Mouse (Mus musculus) liver, embryonic 15.5 days (tissue): ENCODE measurements around the gene Nsun7. TPM values are rescaled to one million over a fixed set of nuclear protein-coding genes. Genes with fewer than 3 reads are reported as not detected.

ENCODE experiments used
- ATAC-seq: fragments of 200-750 bp; cut with Nextera tagmentation; 2 replicates; pipeline ENCODE4 v1.8.0; 2017; ENCODE audit warnings: moderate number of reproducible peaks, mild to moderate bottlenecking, moderate library complexity; ENCODE audit not compliant: insufficient read depth
- H3K27ac ChIP-seq: fragments of 300-500 bp; sonication (generic); replicated peaks from 2 replicates; pipeline ENCODE4 v1.5.1; 2015; ENCODE audit warnings: mild to moderate bottlenecking, inconsistent platforms
- H3K27me3 ChIP-seq: fragments of 300-500 bp; sonication (generic); 2 replicates; pipeline ENCODE4 v1.6.1; 2015; ENCODE audit warnings: mild to moderate bottlenecking, inconsistent platforms
- H3K36me3 ChIP-seq: fragments of 300-500 bp; sonication (generic); replicated peaks from 2 replicates; pipeline ENCODE4 v1.6.1; 2015; ENCODE audit warnings: moderate library complexity, mild to moderate bottlenecking, inconsistent platforms
- H3K4me1 ChIP-seq: fragments of 300-500 bp; sonication (generic); replicated peaks from 2 replicates; pipeline ENCODE4 v1.6.1; 2015; ENCODE audit warnings: inconsistent platforms
- H3K4me2 ChIP-seq: fragments of 300-500 bp; sonication (generic); 2 replicates; pipeline ENCODE4 v1.6.1; 2015; ENCODE audit warnings: moderate library complexity, mild to moderate bottlenecking, inconsistent platforms
- H3K4me3 ChIP-seq: fragments of 300-500 bp; sonication (generic); replicated peaks from 2 replicates; pipeline ENCODE4 v1.5.1; 2015; ENCODE audit warnings: mild to moderate bottlenecking, inconsistent platforms
- H3K9ac ChIP-seq: fragments of 300-500 bp; sonication (generic); 2 replicates; pipeline ENCODE4 v1.6.1; 2015; ENCODE audit warnings: moderate library complexity, mild to moderate bottlenecking, inconsistent platforms
- H3K9me3 ChIP-seq: fragments of 300-500 bp; sonication (generic); replicated peaks from 2 replicates; pipeline ENCODE4 v1.6.1; 2016; ENCODE audit warnings: inconsistent platforms
- WGBS: fragments of 180-500 bp; shearing (Covaris S2); methylation state at CpG from one replicate; pipeline ENCODE4 v1.1.7; 2015; ENCODE audit warnings: mixed read lengths; ENCODE audit not compliant: insufficient replicate concordance; 5-methylcytosine and 5-hydroxymethylcytosine counted together
- polyA plus RNA-seq: library from polyadenylated mRNA; unstranded; fragments of >200 nt; fragmentation: Nextera tagmentation; extraction: Ambion mirVana; gene quantifications from 2 replicates; pipeline ENCODE4 v1.2.1, GENCODE M21; 2015

Nsun7 gene
- polyA plus RNA-seq = not detected in 2 replicates

DNA sequence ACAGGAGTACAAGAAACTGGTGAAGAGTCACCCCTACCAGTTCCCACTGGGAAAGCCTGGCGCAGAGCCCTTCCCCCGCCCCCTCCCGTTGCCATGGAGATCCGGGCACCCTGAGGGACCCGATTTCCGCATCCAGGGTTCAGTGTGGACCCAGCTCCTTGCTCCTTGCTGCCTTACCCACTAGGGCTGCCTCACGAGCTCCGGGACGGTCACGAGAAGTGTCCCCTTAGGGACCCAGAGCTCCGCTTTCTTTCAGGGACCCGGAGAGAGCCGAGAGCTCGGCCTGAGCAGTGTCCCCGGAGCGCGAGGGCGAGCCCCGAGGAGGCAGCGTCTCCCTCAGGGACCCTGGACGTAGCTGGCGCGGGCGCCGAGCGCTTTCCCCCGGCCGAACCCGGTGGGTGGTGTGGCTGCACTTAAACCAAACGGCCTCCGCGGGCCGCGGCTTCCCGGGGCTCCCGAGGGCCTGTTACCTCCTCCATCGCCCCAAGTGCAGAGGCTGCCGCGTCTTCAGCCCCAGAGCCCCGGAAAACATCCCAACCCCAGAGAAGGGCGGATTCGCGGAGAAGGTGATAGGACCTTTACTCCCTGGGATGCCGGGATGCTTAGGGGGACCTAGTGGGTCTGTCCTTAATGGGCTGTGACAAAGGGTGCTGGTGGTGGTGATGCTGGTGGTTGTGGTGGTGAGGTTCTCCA, at the start of gene Nsun7:
Gene Nsun7, plus strand, starts transcription at position 142 of the 693 bp plus-strand sequence.
- no peak within 1 kb of the TSS for H3K9ac ChIP-seq
- H3K36me3 ChIP-seq = no peaks in the 10 kb centered on the region
- H3K4me3 ChIP-seq = peak within 1 kb of the TSS; percentile 45
- H3K27me3 ChIP-seq = peaks cover 15% of the 10 kb centered on the region
- no peaks in the 10 kb centered on the region for H3K9me3 ChIP-seq
- 3% methylated on average over 44 of the region's 44 CpGs for WGBS
- H3K4me1 ChIP-seq = no peaks in the 10 kb centered on the region
- H3K4me2 ChIP-seq = peak within 1 kb of the TSS; percentile 66
- no peak for ATAC-seq
- no peak within 1 kb of the TSS for H3K27ac ChIP-seq

- no peak overlapping the region for H3K4me2 ChIP-seq
- no peak overlapping the region for H3K9ac ChIP-seq
- H3K36me3 ChIP-seq = no peaks in the 10 kb centered on the region
- 50% methylated on average over 7 of the region's 7 CpGs for WGBS
- no peak for ATAC-seq
- no peak overlapping the region for H3K4me3 ChIP-seq
- H3K27ac ChIP-seq = no peak overlapping the region
- 0 out of 2 replicates have a peak, but pooled peaks cover 13% of the 10 kb centered on the region for H3K4me1 ChIP-seq
- no peaks in the 10 kb centered on the region for H3K9me3 ChIP-seq
- no peaks in the 10 kb centered on the region for H3K27me3 ChIP-seq
These were observed 45.2 kb upstream of the Nsun7 start for GRCm38 (mm10) chr5:66214395-66214935.

GRCm38 (mm10) chr5:66215569-66216277, 44.0 kb upstream of the Nsun7 start:
- no peaks in the 10 kb centered on the region for H3K36me3 ChIP-seq
- H3K4me2 ChIP-seq = no peak overlapping the region
- ATAC-seq = 0 out of 2 replicates have a peak, but pooled peaks have one; percentile 25
- H3K4me1 ChIP-seq = 0 out of 2 replicates have a peak, but pooled peaks cover 13% of the 10 kb centered on the region
- 40% methylated on average over 10 of the region's 10 CpGs for WGBS
- H3K9me3 ChIP-seq = no peaks in the 10 kb centered on the region
- H3K27ac ChIP-seq = no peak overlapping the region
- no peaks in the 10 kb centered on the region for H3K27me3 ChIP-seq
- no peak overlapping the region for H3K9ac ChIP-seq
- H3K4me3 ChIP-seq = no peak overlapping the region

DNA sequence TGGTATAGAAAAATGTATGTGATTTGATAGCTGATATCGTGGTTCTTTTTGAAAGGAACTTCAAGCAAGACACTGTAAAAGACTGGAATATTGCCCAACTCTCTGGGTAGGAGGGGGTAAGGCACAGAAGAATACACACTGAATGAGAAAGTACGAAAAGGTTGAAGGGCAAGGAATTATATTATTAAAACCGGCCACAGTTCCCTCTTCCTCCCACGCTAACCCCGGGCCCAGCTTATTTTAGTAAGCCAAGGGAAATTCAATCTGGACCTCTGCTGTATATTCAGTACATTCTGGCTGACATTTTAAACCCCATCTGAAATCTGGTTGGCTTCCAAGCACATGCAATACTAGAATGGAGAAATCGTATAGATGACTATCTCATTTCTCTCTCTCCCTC, 40.0 kb upstream of the Nsun7 start:
- Histone ChIP-seq H3K4me2 (no peak overlapping the region), H3K4me1 (0 out of 2 replicates have a peak, but pooled peaks cover 13% of the 10 kb centered on the region), H3K9ac (no peak overlapping the region), H3K9me3 (no peaks in the 10 kb centered on the region), H3K4me3 (no peak overlapping the region), H3K27me3 (no peaks in the 10 kb centered on the region), H3K36me3 (no peaks in the 10 kb centered on the region), H3K27ac (no peak overlapping the region)
- WGBS = 61% methylated on average over 6 of the region's 6 CpGs
- ATAC-seq = no peak

DNA sequence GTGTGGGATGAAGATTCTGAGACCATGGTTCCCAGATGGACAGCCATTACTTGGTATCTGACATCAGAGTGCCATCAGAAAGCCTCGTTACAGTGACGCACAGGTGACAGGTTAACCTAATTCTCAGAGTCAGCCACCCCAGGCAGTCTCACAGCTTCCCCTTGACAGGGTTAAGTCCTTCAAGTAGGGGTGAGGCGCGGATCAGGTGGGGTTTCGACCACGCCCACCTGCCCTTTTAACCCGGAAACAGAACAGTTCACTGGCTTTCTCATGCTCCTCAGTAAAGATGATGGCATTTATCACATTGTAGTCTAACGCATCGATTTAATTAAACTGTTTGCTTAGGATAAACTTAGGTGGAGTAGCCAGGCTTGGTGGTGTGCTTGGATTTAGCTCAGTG, 39.1 kb upstream of the Nsun7 start:
- 63% methylated on average over 9 of the region's 9 CpGs for WGBS

GRCm38 (mm10) chr5:66222916-66223315, 36.8 kb upstream of the Nsun7 start:
- no peak for ATAC-seq
- Histone ChIP-seq H3K4me2 (no peak overlapping the region), H3K27me3 (no peaks in the 10 kb centered on the region), H3K27ac (no peak overlapping the region), H3K9me3 (no peaks in the 10 kb centered on the region), H3K9ac (no peak overlapping the region), H3K36me3 (no peaks in the 10 kb centered on the region), H3K4me3 (no peak overlapping the region), H3K4me1 (no peaks in the 10 kb centered on the region)
- 78% methylated on average over 15 of the region's 15 CpGs for WGBS

More for the DNA sequence above, 39.1 kb upstream of the Nsun7 start:
- H3K36me3 ChIP-seq = no peaks in the 10 kb centered on the region
- H3K4me1 ChIP-seq = 0 out of 2 replicates have a peak, but pooled peaks cover 7% of the 10 kb centered on the region
- no peak overlapping the region for H3K9ac ChIP-seq
- ATAC-seq = no peak
- no peaks in the 10 kb centered on the region for H3K27me3 ChIP-seq
- H3K9me3 ChIP-seq = no peaks in the 10 kb centered on the region
- no peak overlapping the region for H3K27ac ChIP-seq
- no peak overlapping the region for H3K4me3 ChIP-seq
- no peak overlapping the region for H3K4me2 ChIP-seq

GRCm38 (mm10) chr5:66226526-66226925, 33.2 kb upstream of the Nsun7 start:
- no peaks in the 10 kb centered on the region for H3K4me1 ChIP-seq
- 82% methylated on average over 7 of the region's 7 CpGs for WGBS
- no peak overlapping the region for H3K4me2 ChIP-seq
- H3K27ac ChIP-seq = no peak overlapping the region
- no peaks in the 10 kb centered on the region for H3K36me3 ChIP-seq
- H3K4me3 ChIP-seq = no peak overlapping the region
- ATAC-seq = no peak
- no peaks in the 10 kb centered on the region for H3K9me3 ChIP-seq
- H3K27me3 ChIP-seq = no peaks in the 10 kb centered on the region
- no peak overlapping the region for H3K9ac ChIP-seq

DNA sequence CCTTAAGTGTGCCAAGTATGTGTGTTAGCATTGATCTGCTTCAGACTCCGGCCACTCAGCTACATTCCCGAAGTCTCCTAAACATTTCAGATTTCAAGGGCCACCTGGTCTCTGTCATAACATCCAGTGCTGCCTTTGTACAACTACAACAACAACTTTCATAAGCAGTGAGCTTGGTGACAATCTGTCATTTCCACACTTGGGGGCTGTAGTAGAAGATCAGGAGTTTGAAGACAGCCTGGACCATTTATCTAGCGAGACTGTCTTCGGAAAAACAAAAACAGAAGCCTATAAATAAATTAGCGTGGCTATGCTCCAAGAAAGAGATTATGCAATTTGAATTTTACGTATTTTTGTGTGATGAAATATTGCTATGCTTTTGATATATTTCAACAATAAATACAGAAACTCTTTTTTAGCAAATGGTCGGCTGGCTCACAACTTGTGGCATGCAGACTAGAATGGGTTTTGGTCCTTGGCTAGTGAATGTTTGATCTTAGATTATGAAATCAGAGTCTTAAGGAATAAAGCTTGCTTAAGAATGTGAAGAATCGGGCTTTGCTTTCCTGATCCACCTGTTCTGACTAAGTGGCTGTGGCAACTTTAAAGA, 27.9 kb upstream of the Nsun7 start:
- H3K4me1 ChIP-seq = peaks cover 3% of the 10 kb centered on the region; the same call in 1 of the 2 replicates
- H3K27me3 ChIP-seq = no peaks in the 10 kb centered on the region
- H3K27ac ChIP-seq = no peak overlapping the region
- no peaks in the 10 kb centered on the region for H3K9me3 ChIP-seq
- no peak overlapping the region for H3K4me3 ChIP-seq
- H3K4me2 ChIP-seq = no peak overlapping the region
- H3K9ac ChIP-seq = no peak overlapping the region
- WGBS = 73% methylated on average over 8 of the region's 8 CpGs
- no peak for ATAC-seq
- no peaks in the 10 kb centered on the region for H3K36me3 ChIP-seq

DNA sequence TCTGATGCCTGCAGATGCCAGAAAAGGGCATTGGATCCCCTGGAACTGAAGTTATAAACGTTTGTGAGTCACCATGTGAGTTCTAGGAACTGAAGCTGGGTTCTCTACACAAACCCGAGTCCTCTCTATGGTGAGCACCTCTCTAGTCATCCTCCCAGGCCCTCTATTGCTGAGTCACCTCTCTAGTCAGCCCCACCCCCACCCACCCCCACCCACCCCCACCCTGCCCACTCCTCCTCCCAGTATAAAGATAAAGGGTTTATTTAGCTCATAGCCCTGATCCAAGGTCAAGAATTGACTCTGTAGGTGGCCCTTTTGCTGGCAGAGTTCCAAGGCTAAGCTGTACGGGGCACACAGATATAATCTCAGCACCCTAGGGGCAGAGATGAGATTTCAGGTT, 27.2 kb upstream of the Nsun7 start:
- Histone ChIP-seq H3K9me3 (no peaks in the 10 kb centered on the region), H3K36me3 (no peaks in the 10 kb centered on the region), H3K4me3 (no peak overlapping the region), H3K4me1 (peaks cover 3% of the 10 kb centered on the region; the same call in 1 of the 2 replicates), H3K27me3 (no peaks in the 10 kb centered on the region), H3K9ac (no peak overlapping the region), H3K27ac (no peak overlapping the region), H3K4me2 (no peak overlapping the region)
- 19% methylated on average over 3 of the region's 3 CpGs for WGBS
- ATAC-seq = peak; percentile 70

DNA sequence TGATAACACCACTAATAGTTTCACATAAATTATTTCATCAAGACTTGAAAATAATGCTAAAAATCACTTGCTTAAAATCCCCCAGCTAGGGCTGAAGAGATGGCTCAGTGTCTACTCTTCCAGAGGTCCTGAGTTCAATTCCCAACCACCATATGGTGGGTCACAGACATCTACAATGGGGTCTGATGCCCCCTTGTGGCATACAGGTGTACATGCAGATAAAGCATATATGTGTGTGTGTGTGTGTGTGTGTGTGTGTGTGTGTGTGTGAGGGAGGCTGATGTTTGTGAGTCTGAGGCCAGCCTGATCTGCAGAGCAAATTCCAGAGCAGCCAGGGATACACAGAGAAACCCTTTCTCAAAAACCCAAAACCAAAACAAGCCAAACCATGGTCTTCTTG, 17.8 kb upstream of the Nsun7 start:
- no peak overlapping the region for H3K4me3 ChIP-seq
- no peak overlapping the region for H3K9ac ChIP-seq
- H3K4me1 ChIP-seq = no peaks in the 10 kb centered on the region
- no peak for ATAC-seq
- no peaks in the 10 kb centered on the region for H3K9me3 ChIP-seq
- no peak overlapping the region for H3K4me2 ChIP-seq
- H3K27me3 ChIP-seq = no peaks in the 10 kb centered on the region
- no peaks in the 10 kb centered on the region for H3K36me3 ChIP-seq
- no peak overlapping the region for H3K27ac ChIP-seq

- H3K4me2 ChIP-seq = no peak overlapping the region
- H3K27ac ChIP-seq = no peak overlapping the region
- 53% methylated on average over 9 of the region's 9 CpGs for WGBS
- H3K4me3 ChIP-seq = no peak overlapping the region
- H3K4me1 ChIP-seq = no peaks in the 10 kb centered on the region
- no peak overlapping the region for H3K9ac ChIP-seq
- ATAC-seq = no peak
- no peaks in the 10 kb centered on the region for H3K27me3 ChIP-seq
- H3K36me3 ChIP-seq = no peaks in the 10 kb centered on the region
- H3K9me3 ChIP-seq = no peaks in the 10 kb centered on the region
These were observed 16.2 kb upstream of the Nsun7 start for GRCm38 (mm10) chr5:66243467-66243866.
